Mouse (Mus musculus): ENCODE measurements around the gene Zmynd8.

GRCm38 (mm10) chr2:165740381-165740780 lies 158.4 kb downstream of the Zmynd8 start:
- TF ChIP-seq CTCF (IDR thresholded peaks at IDR 0.05; ENCODE audit: low read depth) (no peak), EP300 (IDR thresholded peaks at IDR 0.05; ENCODE audit: low read depth) (no peak)

Measured in liver, postnatal 0 days (tissue).